Comparison of ENCODE assay signal across 10 mouse cellular contexts in the genomic region with DNA sequence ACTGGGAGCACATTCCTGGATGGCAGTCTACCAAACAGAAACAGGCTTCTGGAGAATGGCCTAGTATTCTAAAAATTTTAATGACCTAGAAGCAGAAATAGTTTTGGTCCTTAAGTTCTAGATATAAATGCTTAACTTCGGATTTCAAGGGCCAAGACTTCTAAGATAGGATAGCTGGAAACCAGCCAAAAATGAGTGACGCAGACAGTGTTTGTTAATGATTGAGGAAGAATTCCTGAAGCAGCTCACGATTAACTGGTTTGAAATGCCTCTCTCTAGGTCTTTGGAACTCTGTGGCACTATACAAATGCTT.
A peak's percentile ranks its signal among the peaks of the same experiment; 100 is the strongest.
DNase-seq lines count a peak whose midpoint lies in the region; ATAC-seq and TF ChIP-seq lines count a peak whose summit lies in the region.
"Had no signal": no experiment of that assay in that cellular context is flagged by ENCODE, and none has a peak within 500 bp of the region (broad histone marks: within the 10 kb centered on the region; RNA-seq: fewer than 3 reads in every experiment).

No protein-coding gene starts in this region.

- intact Hi-C loops in heart, postnatal 25 days (cut with DNase I), result loop anchor here (5.0 kb wide), 2 partner anchors 39 to 171 kb away; no protein-coding TSS in a partner anchor

- TF ChIP-seq CTCF in brain, embryonic 14.5 days (IDR thresholded peaks at IDR 0.05; ENCODE audit: borderline replicate concordance, extremely low read depth, insufficient read depth, insufficient read length), result no peak
- no peak for TF ChIP-seq CTCF in lung, postnatal 0 days (IDR thresholded peaks at IDR 0.05)

- H3K4me2 ChIP-seq in heart, embryonic 12.5 days, result no peak overlapping the region
- no peak overlapping the region for H3K4me2 ChIP-seq in intestine, embryonic 15.5 days (replicated peaks)
- no peak overlapping the region for H3K4me2 ChIP-seq in lung, postnatal 0 days (replicated peaks; ENCODE audit: low read depth, low read length)
- H3K4me2 ChIP-seq: liver, embryonic 13.5 days had no signal

- H3K36me3 ChIP-seq in heart, embryonic 12.5 days, result no peaks in the 10 kb centered on the region
- H3K36me3 ChIP-seq in intestine, embryonic 15.5 days, result no peaks in the 10 kb centered on the region
- no peaks in the 10 kb centered on the region for H3K36me3 ChIP-seq in lung, postnatal 0 days (ENCODE audit: insufficient read depth, low read length)
- H3K36me3 ChIP-seq: G1E; liver, embryonic 13.5 days had no signal

- no peak for ATAC-seq in heart, embryonic 12.5 days (ENCODE audit: insufficient number of reproducible peaks, low FRiP score)
- 0 out of 2 replicates have a peak, but pooled peaks have one; percentile 24 for ATAC-seq in intestine, embryonic 15.5 days
- peak; percentile 85 for ATAC-seq in lung, postnatal 0 days

- no peak for TF ChIP-seq POLR2A in brain, embryonic 14.5 days (IDR thresholded peaks at IDR 0.05; ENCODE audit: borderline replicate concordance, extremely low read depth, insufficient read depth, insufficient read length, poor library complexity, severe bottlenecking)

- H3K27ac ChIP-seq in heart, embryonic 12.5 days (ENCODE audit: poor library complexity, severe bottlenecking), result peak overlapping the region; percentile 49; the same call in 1 of the 2 replicates
- H3K27ac ChIP-seq in intestine, embryonic 15.5 days, result peak overlapping the region; percentile 48; the same call in 1 of the 2 replicates
- peak overlapping the region; percentile 86 for H3K27ac ChIP-seq in lung, postnatal 0 days (ENCODE audit: low read length)
- H3K27ac ChIP-seq: liver, embryonic 13.5 days had no signal

- H3K9me3 ChIP-seq in heart, embryonic 12.5 days (replicated peaks), result no peaks in the 10 kb centered on the region
- no peaks in the 10 kb centered on the region for H3K9me3 ChIP-seq in intestine, embryonic 15.5 days
- H3K9me3 ChIP-seq in lung, postnatal 0 days (ENCODE audit: low read length), result no peaks in the 10 kb centered on the region
- H3K9me3 ChIP-seq: G1E; liver, embryonic 13.5 days had no signal

- WGBS in heart, embryonic 12.5 days, result 5% methylated on average over 3 of the region's 3 CpGs
- 3% methylated on average over 3 of the region's 3 CpGs for WGBS in intestine, embryonic 15.5 days
- WGBS in lung, postnatal 0 days, result 4% methylated on average over 3 of the region's 3 CpGs

- no peak overlapping the region for H3K9ac ChIP-seq in heart, embryonic 12.5 days
- no peak overlapping the region for H3K9ac ChIP-seq in intestine, embryonic 15.5 days
- H3K9ac ChIP-seq in lung, postnatal 0 days (replicated peaks; ENCODE audit: low read depth), result no peak overlapping the region
- H3K9ac ChIP-seq: liver, embryonic 13.5 days had no signal

- H3K4me1 ChIP-seq in heart, embryonic 12.5 days (replicated peaks), result peaks cover 35% of the 10 kb centered on the region
- H3K4me1 ChIP-seq in intestine, embryonic 15.5 days (replicated peaks), result peaks cover 33% of the 10 kb centered on the region
- peaks cover 17% of the 10 kb centered on the region for H3K4me1 ChIP-seq in lung, postnatal 0 days (ENCODE audit: insufficient read depth, low read depth, low read length)

- H3K27me3 ChIP-seq in heart, embryonic 12.5 days (replicated peaks), result no peaks in the 10 kb centered on the region; the same call in 1 of the 2 replicates
- no peaks in the 10 kb centered on the region for H3K27me3 ChIP-seq in intestine, embryonic 15.5 days (replicated peaks)
- H3K27me3 ChIP-seq in lung, postnatal 0 days (replicated peaks; ENCODE audit: insufficient read depth, low read length), result no peaks in the 10 kb centered on the region
- H3K27me3 ChIP-seq: liver, embryonic 13.5 days had no signal

- DNase-seq in heart, postnatal 25 days (ENCODE audit: low spot score), result no peak
- DNase-seq in brain, embryonic 14.5 days (ENCODE audit: low read depth), result peak; percentile 43
- peak; percentile 95 for DNase-seq in lung, postnatal 0 days (ENCODE audit: low spot score)
- DNase-seq in thymus, postnatal 4 days, result no peak
- no peak for DNase-seq in cerebellum, postnatal 36 days
- DNase-seq in right cerebral cortex, postnatal 10 days (ENCODE audit: low spot score in 2 of 2), result no peak
- DNase-seq: liver, embryonic 13.5 days had no signal

- no peak overlapping the region for H3K4me3 ChIP-seq in heart, embryonic 12.5 days
- H3K4me3 ChIP-seq in intestine, embryonic 15.5 days (replicated peaks), result no peak overlapping the region
- no peak overlapping the region for H3K4me3 ChIP-seq in lung, postnatal 0 days (ENCODE audit: low read depth, low read length)
- H3K4me3 ChIP-seq: liver, embryonic 13.5 days had no signal

- TF ChIP-seq EP300 in lung, postnatal 0 days (IDR thresholded peaks at IDR 0.05), result peak; percentile 100

Comparison
In these comparisons a context has a peak if more than half of its experiments do, and no peak if none do; other contexts are left out.
1. DNase-seq: peak in brain, embryonic 14.5 days (single experiment) and lung, postnatal 0 days (single experiment); none in heart, postnatal 25 days (single experiment), thymus, postnatal 4 days (single experiment), cerebellum, postnatal 36 days (0 of 2) and right cerebral cortex, postnatal 10 days (0 of 2).
2. Peak in every context shown above with its lines, with median percentiles within 50 percentile points of each other: H3K27ac ChIP-seq.